Mouse (Mus musculus) heart, adult 18-20 months (tissue): ENCODE results near the gene Gm43738. TPM values are rescaled to one million over a fixed set of nuclear protein-coding genes. Genes with fewer than 3 reads are reported as not detected.

Experiments used
- DNase-seq, 2 experiments: peaks; one replicate each; pipeline ENCODE4 v3.0.0; 2021 to 2022; ENCODE audit warnings: mixed read lengths in 1 of 2
- long read RNA-seq, 2 experiments: library from polyadenylated mRNA; stranded (forward); transcript quantifications; one replicate each; pipeline ENCODE4 v2.0.0; 2021
- total RNA-seq, 2 experiments: library from RNA; stranded (reverse); gene quantifications; 2 replicates each; pipeline ENCODE4 v1.2.3; 2021

Gene Gm43738
- total RNA-seq, result not detected
- long read RNA-seq, experiment 1, result 0 reads
- long read RNA-seq, experiment 2, partial matches to known transcripts, result 0 of 1 reads
- long read RNA-seq, experiment 2, other reads (novel, unspliced or antisense), result 1 of 1 reads

GRCm38 (mm10) chr3:89100811-89101210, at the start of gene Gm43738:
TSS of gene Gm43738 (minus strand) at chr3:89101099.
- no peak for DNase-seq

- no peak for DNase-seq
Measured at GRCm38 (mm10) chr3:89148567-89148966, 47.7 kb upstream of the Gm43738 start.

DNA sequence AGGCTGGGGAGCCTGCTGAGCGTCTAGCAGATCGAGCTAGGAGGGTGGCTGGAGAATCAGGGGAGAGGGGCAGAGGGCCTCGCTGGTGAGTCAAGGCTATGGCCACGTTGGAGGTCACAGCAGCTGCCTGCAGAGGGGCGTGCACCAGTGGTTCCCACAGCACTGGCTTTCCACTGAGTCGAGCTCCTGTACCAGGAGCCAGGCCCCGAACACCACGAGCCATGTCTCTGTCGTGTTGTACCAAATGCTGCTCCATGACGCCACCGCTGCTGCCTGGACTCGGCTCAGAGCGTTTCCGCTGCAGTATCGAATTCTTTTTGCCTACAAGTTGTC, 47.0 kb upstream of the Gm43738 start:
- no peak for DNase-seq

DNA sequence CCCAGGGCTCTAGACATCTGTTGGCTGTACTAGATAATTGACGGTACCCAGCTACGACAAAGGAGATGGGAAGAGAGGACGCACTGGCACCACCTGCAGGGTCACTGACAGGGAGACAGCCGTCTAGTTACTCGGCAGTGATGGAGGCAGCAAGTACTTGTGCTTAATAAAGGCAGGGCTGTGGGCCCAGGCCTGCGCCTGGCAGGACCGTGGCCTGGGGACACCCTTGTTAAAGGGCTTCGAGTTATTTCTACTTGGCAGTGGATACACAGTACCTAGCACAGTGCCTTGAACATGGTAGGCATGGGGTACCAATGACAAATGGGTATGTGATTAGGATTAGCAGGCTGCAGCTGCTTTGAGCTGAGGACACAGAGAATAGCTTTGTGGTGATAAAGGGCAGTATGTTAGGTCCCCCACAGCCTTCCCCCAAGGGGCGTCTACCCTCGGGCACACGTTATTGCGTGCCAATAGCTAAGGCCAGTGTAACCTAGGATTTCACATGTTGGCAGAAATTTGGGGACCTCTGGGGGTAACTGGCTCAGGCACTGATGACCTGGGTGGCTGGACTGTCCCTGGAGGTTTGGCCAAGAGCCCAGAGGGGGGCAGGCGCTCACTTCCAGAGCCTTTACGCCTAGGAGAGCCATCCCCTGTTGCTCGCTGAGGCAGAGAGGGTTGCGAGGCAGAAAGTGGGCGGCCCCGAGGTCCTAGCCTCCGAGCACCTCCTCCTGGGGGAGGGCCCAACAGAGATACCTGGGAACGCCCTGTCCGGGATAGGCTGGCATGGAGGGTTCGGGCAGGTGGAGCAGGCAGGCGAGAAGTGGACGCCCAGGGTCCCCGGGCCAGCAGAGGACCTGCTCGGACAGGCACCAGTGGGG, 46.4 kb upstream of the Gm43738 start:
- DNase-seq, result no peak

DNA sequence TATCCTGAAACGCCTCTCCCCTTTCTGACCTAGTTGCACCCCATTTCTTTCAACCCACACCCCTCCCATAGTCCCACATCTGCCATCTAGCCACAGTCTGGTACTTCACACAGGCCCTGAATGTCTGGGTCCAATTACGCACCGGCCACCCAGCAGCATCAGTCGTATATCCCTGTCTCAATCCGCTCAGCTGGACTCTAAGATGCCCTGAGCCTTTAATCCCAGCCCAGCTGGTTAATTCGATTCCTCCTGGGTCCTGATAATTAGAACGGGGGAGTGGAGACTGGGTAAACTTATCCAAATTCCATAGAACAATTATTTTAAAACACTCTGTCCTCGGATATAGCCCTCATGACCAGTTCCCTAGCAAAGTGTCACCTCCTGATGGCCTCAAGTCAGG, 44.7 kb upstream of the Gm43738 start:
- no peak for DNase-seq

DNA sequence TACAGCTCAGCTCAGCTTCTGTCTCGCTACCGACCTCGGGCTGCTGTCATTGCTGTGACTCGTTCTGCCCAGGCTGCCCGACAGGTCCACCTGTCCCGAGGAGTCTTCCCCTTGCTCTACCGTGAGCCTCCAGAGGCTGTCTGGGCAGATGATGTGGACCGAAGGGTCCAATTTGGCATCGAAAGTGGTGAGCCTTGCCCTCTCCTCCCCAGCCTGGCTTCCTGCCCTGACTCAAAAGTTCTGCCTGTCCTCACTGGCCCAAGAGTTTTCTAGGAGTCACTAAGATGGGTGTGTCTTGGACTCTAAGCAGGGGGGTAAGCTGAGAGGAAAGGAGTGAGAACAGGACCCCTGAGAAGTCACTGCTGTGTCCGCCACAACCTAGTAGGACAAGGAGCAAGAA, 43.9 kb upstream of the Gm43738 start:
- no peak for DNase-seq

DNA sequence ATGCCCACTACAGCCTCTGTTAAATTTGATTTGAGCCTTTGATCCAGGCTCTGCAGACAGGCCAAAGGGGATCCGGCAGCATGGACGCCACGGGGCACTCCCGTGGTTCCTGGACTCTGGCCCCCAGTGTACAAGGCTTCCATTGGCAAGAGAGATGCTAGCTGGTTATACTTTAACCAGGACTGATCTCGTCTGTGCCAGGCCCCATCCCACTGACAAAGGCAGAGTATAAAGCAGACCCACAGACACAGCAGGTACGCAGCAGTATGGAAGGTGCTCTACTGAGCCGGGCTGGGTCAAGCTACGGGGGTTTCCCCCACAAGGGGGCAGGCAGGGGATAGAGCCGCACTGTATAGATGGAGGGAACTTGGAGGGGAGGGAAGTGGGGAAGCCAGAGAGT, 35.5 kb upstream of the Gm43738 start:
- DNase-seq, result no peak

- DNase-seq, result no peak
Measured at GRCm38 (mm10) chr3:89135958-89136357, 35.1 kb upstream of the Gm43738 start, which contains the start of gene Pklr. TSS of gene Pklr (plus strand) at chr3:89136142.

GRCm38 (mm10) chr3:89133752-89134151, 32.9 kb upstream of the Gm43738 start:
- DNase-seq, result no peak

- no peak for DNase-seq
Measured at GRCm38 (mm10) chr3:89133063-89133450, 32.2 kb upstream of the Gm43738 start.

GRCm38 (mm10) chr3:89132285-89133062, 31.6 kb upstream of the Gm43738 start:
- DNase-seq, result no peak

DNA sequence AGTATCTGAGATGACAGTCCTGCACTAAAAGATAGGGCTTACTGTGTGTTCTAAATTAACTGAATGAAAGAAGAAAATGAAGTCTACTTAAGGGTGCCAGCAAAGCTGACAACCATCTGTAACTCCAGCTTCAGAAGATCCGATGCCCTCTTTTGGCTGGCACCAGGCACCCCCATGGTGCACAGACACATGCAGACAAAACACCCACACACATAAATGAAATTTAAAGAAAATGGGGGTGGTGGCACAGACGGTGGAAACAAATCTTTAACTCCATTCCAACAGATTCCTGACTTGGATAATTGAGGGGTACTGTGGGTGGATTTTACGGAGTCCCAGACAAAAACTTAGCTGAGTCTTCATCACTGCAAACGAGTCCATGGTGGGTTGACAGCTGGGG, 30.9 kb upstream of the Gm43738 start:
- DNase-seq, result no peak

GRCm38 (mm10) chr3:89129908-89130307, 29.0 kb upstream of the Gm43738 start:
- no peak for DNase-seq

DNA sequence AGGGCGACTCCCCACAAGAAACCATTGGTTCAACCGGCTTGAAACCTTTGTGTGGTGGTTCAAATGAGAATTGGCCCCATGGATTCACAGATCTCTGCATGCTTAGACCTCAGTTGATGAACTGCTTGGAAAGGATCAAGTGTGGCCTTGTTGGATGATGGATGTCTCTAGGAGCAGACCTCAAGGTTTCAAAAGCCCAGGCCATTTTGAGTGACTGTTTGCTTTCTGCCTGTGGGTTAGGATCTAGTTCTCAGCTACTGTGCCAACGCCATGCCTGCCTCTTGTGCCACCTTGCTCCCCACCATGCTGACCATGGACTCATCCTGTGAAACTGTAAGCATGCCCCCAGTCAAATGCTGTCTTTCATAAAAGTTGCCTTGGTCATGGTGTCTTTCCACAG, 25.1 kb upstream of the Gm43738 start:
- DNase-seq, result no peak

GRCm38 (mm10) chr3:89124241-89124640, 23.3 kb upstream of the Gm43738 start:
- DNase-seq, result peak; percentile 31 to 32

- DNase-seq, result peak; percentile 32 to 44
Measured at GRCm38 (mm10) chr3:89123313-89123712, 22.4 kb upstream of the Gm43738 start.

DNA sequence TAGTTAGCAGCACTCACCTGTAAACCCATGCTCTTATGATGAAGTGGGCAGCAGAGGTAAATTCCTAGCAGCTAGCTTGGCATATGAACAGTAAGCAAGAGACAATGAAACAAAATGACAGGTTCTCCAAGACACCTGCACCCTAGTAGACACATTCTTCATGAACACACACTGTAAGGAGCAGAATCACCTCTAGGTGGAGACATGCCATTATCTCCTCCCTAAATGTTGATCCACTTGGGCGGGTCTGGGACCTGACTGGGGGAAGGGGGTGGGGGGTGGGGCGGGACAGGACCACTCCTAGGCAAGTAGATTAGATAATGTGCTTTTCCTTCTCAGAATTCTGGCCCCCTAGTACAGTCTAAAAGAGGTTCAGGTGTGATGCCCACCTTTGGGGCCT, 14.6 kb upstream of the Gm43738 start:
- DNase-seq, result peak in 1 of 2 experiments; percentile 32

DNA sequence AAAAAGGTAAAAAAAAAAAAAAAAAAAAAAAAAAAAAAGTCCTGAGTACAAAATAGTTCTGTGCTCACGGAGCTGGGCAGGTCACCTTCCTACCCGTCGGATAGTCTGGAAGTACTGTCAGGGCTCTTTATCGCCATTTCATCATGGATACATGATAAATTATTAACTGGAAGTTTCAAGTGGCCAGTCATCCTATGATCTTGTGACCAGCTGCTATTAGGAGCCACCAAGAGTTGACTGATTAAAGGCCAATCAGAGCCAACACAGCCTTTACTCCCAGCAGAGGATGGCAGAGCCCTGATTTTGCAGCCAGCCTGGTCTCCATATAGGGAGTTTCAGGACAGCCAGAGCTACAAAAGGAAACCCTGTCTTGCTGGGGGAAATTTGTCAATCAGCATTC, 12.2 kb upstream of the Gm43738 start:
- DNase-seq, result no peak

DNA sequence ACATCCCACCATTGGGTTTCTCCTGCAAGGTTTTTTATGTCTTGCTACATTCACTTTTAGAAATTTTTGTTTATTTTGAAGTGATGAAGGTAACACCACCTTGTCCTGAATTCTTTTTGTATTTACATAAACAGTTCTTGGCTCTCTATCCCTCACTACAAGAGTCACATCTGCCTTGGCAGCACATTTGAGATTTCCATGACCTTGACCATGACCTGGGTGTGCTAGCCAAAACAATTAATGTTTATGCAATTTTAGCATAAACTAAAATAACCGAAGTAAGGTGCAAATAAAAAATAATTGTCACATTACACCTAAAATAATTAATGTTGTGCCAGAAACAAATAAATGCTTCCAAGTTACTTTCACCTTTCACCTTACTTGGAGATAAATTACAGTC, 7.2 kb upstream of the Gm43738 start:
- no peak for DNase-seq

- DNase-seq, result no peak
Measured at GRCm38 (mm10) chr3:89107545-89107944, 6.6 kb upstream of the Gm43738 start.

- DNase-seq, result no peak
Measured at GRCm38 (mm10) chr3:89106881-89107280, 6.0 kb upstream of the Gm43738 start.

DNA sequence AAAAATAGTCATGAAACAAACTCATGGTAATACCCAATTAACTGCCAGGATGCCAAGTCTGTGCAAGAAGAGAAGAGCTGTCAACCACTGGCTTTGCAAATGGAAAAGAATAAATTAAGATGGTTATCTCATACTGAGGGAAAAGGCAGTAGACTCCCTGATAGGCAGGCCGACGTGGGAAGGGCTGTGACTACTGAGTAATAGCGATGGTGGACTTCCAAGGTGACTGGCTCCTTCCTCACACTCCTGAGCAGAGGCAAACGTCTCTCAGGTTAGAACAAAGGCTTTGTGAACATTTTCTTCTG, 2.3 kb upstream of the Gm43738 start:
- no peak for DNase-seq

DNA sequence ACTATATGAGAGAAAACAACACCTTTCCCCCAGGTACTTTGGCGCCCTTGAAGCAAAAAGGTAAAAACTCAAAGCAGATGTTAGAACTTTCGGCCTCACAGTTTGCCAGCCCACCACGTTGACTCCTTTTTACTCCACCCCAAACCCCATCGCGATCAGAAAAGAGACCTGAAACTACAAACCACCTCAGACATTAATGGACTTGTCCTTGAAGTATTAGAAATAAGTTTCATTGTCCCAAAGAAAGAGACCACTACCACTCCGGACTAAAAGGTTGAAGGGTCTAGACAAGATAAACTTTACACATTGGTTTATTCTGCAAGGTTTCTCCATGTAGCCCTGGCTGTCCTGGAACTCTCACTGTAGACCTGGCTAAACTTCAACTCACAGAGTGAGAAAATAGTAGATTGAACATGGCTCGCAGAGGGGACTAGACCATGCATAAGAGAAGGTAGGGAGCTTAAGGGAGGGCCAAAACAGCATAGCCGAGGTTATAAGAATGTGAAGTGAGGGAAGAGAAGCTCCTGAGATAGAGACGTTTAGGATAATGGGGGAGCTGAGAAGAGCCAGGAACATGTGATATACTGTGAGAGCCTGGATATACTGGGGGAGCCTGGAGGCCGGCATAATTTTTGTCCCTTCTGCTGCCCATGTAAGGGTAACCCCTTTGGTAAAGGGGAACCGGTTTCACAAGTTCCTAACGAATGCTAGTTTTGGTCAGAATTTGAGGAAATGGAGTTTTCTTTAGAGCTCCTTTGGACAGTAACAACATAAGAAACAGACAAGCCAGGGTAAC, 1.8 kb upstream of the Gm43738 start:
- no peak for DNase-seq
